8 mouse cellular contexts compared by ENCODE assay signal in the genomic region with DNA sequence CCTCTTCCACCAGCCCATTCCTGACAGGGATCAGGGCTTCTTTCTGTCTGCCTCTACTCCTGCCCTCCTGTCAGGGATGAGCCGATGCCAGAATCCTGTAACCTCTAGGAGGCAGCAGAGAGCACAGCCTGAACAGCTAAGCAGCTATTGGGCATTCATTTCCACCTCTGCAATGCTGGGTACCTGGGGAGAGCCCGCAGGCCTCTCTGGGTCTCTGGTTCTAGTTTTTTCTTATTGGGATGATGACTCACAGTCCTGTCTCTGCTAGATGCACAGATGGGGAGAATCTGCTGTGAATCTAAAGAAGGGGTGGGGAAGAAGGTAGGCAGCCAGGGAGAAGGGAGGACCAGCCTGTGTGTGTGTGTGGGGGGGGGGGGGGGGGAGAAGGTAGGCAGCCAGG. TPM values are rescaled to one million over a fixed set of nuclear protein-coding genes. Genes with fewer than 3 reads are reported as not detected.
A peak's percentile ranks its signal among the peaks of the same experiment; 100 is the strongest.
DNase-seq lines count a peak whose midpoint lies in the region; ATAC-seq and TF ChIP-seq lines count a peak whose summit lies in the region.

No protein-coding gene starts in this region.

- no peak overlapping the region for H3K4me2 ChIP-seq in kidney, embryonic 14.5 days (replicated peaks; ENCODE audit: low read depth, low read length)
- H3K4me2 ChIP-seq in midbrain, embryonic 15.5 days: no peak overlapping the region
- H3K4me2 ChIP-seq in stomach, postnatal 0 days (replicated peaks; ENCODE audit: low read depth): no peak overlapping the region

- H3K4me1 ChIP-seq in spleen, adult 2 months (ENCODE audit: control insufficient read depth, insufficient read depth, insufficient read length): no peaks in the 10 kb centered on the region
- no peaks in the 10 kb centered on the region for H3K4me1 ChIP-seq in kidney, embryonic 14.5 days (ENCODE audit: control insufficient read depth, insufficient read depth, low read length)
- H3K4me1 ChIP-seq in limb, embryonic 10.5 days: peaks cover 28% of the 10 kb centered on the region
- H3K4me1 ChIP-seq in midbrain, embryonic 15.5 days: peaks cover 45% of the 10 kb centered on the region
- no peaks in the 10 kb centered on the region for H3K4me1 ChIP-seq in stomach, postnatal 0 days (replicated peaks; ENCODE audit: control insufficient read depth, insufficient read depth)

- H3K9ac ChIP-seq in kidney, embryonic 14.5 days (ENCODE audit: low read depth, low read length): no peak overlapping the region
- no peak overlapping the region for H3K9ac ChIP-seq in midbrain, embryonic 15.5 days
- H3K9ac ChIP-seq in stomach, postnatal 0 days (ENCODE audit: low read length): no peak overlapping the region

- peak; percentile 67 for ATAC-seq in kidney, embryonic 14.5 days (ENCODE audit: low FRiP score, low TSS enrichment)
- peak; percentile 5 for ATAC-seq in midbrain, embryonic 15.5 days (replicated peaks)
- ATAC-seq in stomach, postnatal 0 days (ENCODE audit: low FRiP score, low TSS enrichment): peak; percentile 63; the same call in 1 of the 2 replicates

- peak; percentile 32; the same call in 1 of the 2 replicates for TF ChIP-seq CTCF in spleen, adult 2 months (IDR thresholded peaks at IDR 0.05; ENCODE audit: extremely low read depth, insufficient read depth, insufficient read length, insufficient replicate concordance)
- peak; percentile 87 for TF ChIP-seq CTCF in stomach, postnatal 0 days (IDR thresholded peaks at IDR 0.05; ENCODE audit: low read depth)

- TF ChIP-seq POLR2A in spleen, adult 2 months (IDR thresholded peaks at IDR 0.05; ENCODE audit: low read depth, low read length): no peak

- no peak overlapping the region for H3K4me3 ChIP-seq in spleen, adult 2 months (ENCODE audit: extremely low read depth, insufficient read depth, insufficient read length)
- no peak overlapping the region for H3K4me3 ChIP-seq in kidney, embryonic 14.5 days (ENCODE audit: low read length)
- no peak overlapping the region for H3K4me3 ChIP-seq in limb, embryonic 10.5 days
- H3K4me3 ChIP-seq in midbrain, embryonic 15.5 days: no peak overlapping the region
- H3K4me3 ChIP-seq in stomach, postnatal 0 days (ENCODE audit: low read depth, low read length): no peak overlapping the region

- DNase-seq in spleen, adult 2 months (ENCODE audit: low read depth in 1 of 2, low spot score in 2 of 2): peak; percentile 4 to 48
- no peak for DNase-seq in spleen, adult 12 weeks (ENCODE audit: low spot score)
- DNase-seq in cerebellum, postnatal 14 days: peak; percentile 84 to 91
- DNase-seq in frontal cortex, postnatal 36 days (ENCODE audit: low spot score in 2 of 2): peak; percentile 58 to 78
- peak; percentile 66 for DNase-seq in limb, embryonic 10.5 days (ENCODE audit: low spot score)
- peak; percentile 63 for DNase-seq in stomach, postnatal 0 days (ENCODE audit: low spot score)

- no peaks in the 10 kb centered on the region for H3K9me3 ChIP-seq in kidney, embryonic 14.5 days (ENCODE audit: control insufficient read depth, low read length)
- no peaks in the 10 kb centered on the region for H3K9me3 ChIP-seq in limb, embryonic 10.5 days (replicated peaks)
- no peaks in the 10 kb centered on the region for H3K9me3 ChIP-seq in midbrain, embryonic 15.5 days
- no peaks in the 10 kb centered on the region for H3K9me3 ChIP-seq in stomach, postnatal 0 days (ENCODE audit: control insufficient read depth, low read length)

- no peaks in the 10 kb centered on the region for H3K36me3 ChIP-seq in spleen, adult 2 months (ENCODE audit: control insufficient read depth, insufficient read depth, low read length)
- H3K36me3 ChIP-seq in kidney, embryonic 14.5 days (ENCODE audit: control insufficient read depth, insufficient read depth, low read length): no peaks in the 10 kb centered on the region
- H3K36me3 ChIP-seq in limb, embryonic 10.5 days: no peaks in the 10 kb centered on the region
- no peaks in the 10 kb centered on the region for H3K36me3 ChIP-seq in midbrain, embryonic 15.5 days (replicated peaks)
- H3K36me3 ChIP-seq in stomach, postnatal 0 days (ENCODE audit: control insufficient read depth, insufficient read depth, low read length): no peaks in the 10 kb centered on the region

- WGBS in spleen, adult 2 months: 18% methylated on average over 2 of the region's 2 CpGs
- 11% methylated on average over 2 of the region's 2 CpGs for WGBS in kidney, embryonic 14.5 days
- WGBS in limb, embryonic 10.5 days: 19% methylated on average over 2 of the region's 2 CpGs
- 8% methylated on average over 2 of the region's 2 CpGs for WGBS in midbrain, embryonic 15.5 days
- 16% methylated on average over 2 of the region's 2 CpGs for WGBS in stomach, postnatal 0 days

- H3K27ac ChIP-seq in spleen, adult 2 months (ENCODE audit: insufficient read depth, low read length): no peak overlapping the region
- no peak overlapping the region for H3K27ac ChIP-seq in kidney, embryonic 14.5 days (ENCODE audit: low read depth, low read length)
- no peak overlapping the region for H3K27ac ChIP-seq in limb, embryonic 10.5 days
- H3K27ac ChIP-seq in midbrain, embryonic 15.5 days: peak overlapping the region; percentile 68
- no peak overlapping the region for H3K27ac ChIP-seq in stomach, postnatal 0 days (replicated peaks)

- no peaks in the 10 kb centered on the region for H3K27me3 ChIP-seq in spleen, adult 2 months (ENCODE audit: control insufficient read depth, insufficient read depth, low read length)
- no peaks in the 10 kb centered on the region for H3K27me3 ChIP-seq in kidney, embryonic 14.5 days (ENCODE audit: control insufficient read depth, insufficient read depth, low read length)
- no peaks in the 10 kb centered on the region for H3K27me3 ChIP-seq in limb, embryonic 10.5 days (ENCODE audit: low read depth, poor library complexity, severe bottlenecking)
- no peaks in the 10 kb centered on the region for H3K27me3 ChIP-seq in midbrain, embryonic 15.5 days (replicated peaks)
- H3K27me3 ChIP-seq in stomach, postnatal 0 days (ENCODE audit: control insufficient read depth, insufficient read depth, low read length): no peaks in the 10 kb centered on the region

- no peak for TF ChIP-seq EP300 in stomach, postnatal 0 days (optimal IDR thresholded peaks at IDR 0.05)

RNA-seq across cellular contexts. Expression of gene Lmo1, which starts 55.8 kb away (rescaled TPM):
- 0.89 and 2.4 TPM in 2 replicates for polyA plus RNA-seq in spleen, adult 2 months (2012; rRNA removed)
- 7.2 and 7.9 TPM in 2 replicates for polyA plus RNA-seq in kidney, embryonic 14.5 days (2014; fragmentation: Nextera tagmentation; extraction: Ambion mirVana)
- polyA plus RNA-seq in limb, embryonic 10.5 days (2016; fragmentation: Nextera tagmentation; extraction: Ambion mirVana): 46.7 and 74.5 TPM in 2 replicates
- polyA plus RNA-seq in midbrain, embryonic 15.5 days (2015; fragmentation: Nextera tagmentation; extraction: Ambion mirVana): 153 and 155 TPM in 2 replicates
- 18.8 and 22.4 TPM in 2 replicates for polyA plus RNA-seq in stomach, postnatal 0 days (2015; fragmentation: Nextera tagmentation; extraction: Ambion mirVana)

Comparison
In these comparisons a context has a peak if more than half of its experiments do, and no peak if none do; other contexts are left out.
1. ATAC-seq: peak in every context shown above with its lines; median percentile 67 in kidney, embryonic 14.5 days; 63 in stomach, postnatal 0 days; 5 in midbrain, embryonic 15.5 days.